Mouse (Mus musculus) retina, postnatal 7 days (tissue): ENCODE data around the gene Kat6b.

Source experiments
- DNase-seq: peaks from one replicate; pipeline ENCODE4 v3.0.0-alpha.2; 2012; ENCODE audit warnings: low read depth, low spot score

The Kat6b gene

DNA sequence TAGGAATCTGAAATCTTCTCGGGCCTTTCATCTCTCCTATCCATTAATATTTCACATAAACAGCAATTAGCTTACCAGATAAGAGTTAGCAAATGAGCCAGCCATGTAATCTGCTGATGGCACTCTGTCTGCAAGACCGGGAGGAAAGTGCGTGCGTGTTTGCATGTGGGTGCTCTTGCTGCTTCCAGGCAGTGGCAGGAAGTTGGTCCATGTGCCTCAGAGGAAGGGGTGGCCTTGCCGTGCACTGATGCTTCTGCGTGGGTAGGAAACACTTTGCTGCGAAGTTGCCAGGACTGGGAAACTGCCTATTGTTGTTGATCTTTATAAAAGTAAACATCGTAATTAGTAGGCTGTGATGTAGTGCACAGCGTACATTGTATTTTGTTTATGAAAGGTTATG is 42.0 kb downstream of the Kat6b start:
- DNase-seq, result no peak

GRCm38 (mm10) chr14:21523851-21524441 is 42.7 kb downstream of the Kat6b start:
- DNase-seq, result no peak

DNA sequence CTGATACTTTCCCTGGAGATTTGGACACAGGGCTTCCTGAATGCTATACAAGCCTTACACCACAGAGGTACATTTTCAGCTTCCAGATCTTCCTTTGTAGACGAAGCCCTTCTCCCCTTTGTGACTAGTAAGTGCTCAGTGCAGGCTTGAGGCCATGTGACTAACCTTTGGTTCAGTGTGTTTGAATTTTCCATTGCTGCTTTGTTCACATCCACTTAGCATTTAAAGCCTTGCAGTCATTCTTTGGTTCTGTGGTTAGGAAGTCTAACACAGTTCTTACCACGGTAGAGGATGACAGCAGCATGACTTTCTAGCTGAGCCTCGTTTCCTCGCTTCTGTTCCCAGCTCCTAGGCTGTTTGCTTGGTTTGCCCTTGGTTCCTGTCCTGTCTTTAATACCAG is 44.4 kb downstream of the Kat6b start:
- no peak for DNase-seq

- no peak for DNase-seq
Observed at GRCm38 (mm10) chr14:21533566-21533965, 52.3 kb downstream of the Kat6b start.

GRCm38 (mm10) chr14:21534066-21534465 is 52.8 kb downstream of the Kat6b start:
- DNase-seq, result no peak

DNA sequence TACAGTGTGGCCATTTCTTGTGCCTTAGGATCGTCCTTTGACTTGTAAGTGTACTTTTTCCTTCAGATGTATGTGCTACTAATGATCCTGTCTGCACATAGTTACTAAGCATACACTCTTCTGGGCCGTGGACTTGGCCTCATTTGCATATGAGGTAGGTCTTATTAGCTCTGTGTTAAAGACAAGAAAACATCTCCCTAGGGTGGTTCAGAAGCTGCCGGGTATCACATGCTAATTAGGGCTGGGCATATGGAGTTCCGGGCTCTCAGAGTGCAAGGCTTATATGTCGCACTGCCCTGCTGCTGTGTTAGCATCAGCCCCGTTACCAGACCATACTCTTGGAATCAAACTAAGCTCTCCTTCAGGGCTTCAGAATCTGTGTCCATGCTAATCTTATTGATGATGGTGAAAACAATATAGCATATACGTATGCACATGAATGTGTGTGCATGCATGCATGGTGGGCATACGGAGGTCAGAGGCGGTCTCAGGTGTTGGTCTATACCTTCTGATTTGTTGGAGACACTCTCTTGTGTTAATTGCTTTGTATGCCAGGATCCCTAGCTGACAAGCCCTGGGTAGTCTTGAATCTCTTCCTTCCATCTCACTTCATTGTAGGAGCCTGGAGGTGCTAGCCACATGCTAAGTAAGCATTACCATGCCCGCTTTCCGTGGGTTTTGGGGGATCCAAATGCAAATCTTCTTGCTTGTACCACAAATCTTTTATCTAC is 53.5 kb downstream of the Kat6b start:
- DNase-seq, result no peak

DNA sequence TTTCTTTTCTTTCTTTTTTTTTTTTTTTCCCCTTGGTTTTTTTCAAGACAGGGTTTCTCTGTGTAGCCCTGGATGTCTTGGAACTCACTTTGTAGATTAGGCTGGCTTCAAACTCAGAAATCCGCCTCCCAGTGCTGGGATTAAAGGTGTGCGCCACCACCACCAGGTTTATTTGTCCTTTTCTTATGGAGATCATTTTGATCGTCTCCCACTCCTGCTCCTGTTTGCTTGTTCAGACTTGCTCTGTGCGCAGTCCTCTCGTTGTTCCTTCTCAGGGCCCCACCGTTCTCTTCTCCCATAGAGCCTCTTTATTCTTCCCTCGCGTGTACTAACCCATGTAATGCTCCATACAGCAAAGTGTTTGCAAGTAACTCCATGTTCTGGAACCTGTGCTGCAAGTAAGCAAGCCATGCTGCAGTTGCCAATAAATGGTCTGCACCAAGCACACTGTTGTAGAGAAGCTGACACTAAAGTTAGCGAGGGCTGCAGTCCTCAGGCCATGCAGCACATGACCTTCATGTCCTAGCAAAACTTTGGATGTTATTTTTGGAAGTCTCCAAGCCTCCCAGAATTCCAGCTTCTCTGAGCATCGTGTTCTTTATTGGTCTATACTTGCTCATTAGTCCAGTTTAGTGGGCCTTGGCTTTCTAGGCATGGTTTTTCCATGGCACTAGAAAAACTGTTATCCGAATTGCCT is 55.4 kb downstream of the Kat6b start:
- no peak for DNase-seq

- no peak for DNase-seq
Observed at GRCm38 (mm10) chr14:21537838-21538237, 56.6 kb downstream of the Kat6b start.

GRCm38 (mm10) chr14:21539731-21540130 is 58.5 kb downstream of the Kat6b start:
- DNase-seq, result no peak

DNA sequence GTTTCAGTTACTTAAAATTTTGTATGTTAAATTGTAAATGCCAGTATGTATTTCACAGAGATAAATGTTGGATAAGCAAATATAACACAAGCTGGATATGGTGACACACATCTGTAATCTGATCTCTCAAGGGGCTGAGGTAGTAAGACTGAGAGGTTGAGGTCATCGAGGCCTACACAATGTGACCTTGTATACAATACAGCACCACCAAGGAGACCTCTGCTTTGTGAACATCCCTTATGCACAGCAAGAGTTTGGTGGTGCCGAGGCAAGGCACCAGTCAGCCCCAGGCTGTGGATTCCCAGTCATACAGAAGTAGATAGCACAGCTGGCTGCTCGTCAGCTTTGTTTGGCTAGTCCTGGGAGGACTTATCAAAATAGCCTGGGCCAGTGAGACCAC is 59.1 kb downstream of the Kat6b start:
- DNase-seq, result no peak

GRCm38 (mm10) chr14:21545529-21545928 is 64.3 kb downstream of the Kat6b start:
- DNase-seq, result no peak

- no peak for DNase-seq
Observed at GRCm38 (mm10) chr14:21546351-21546750, 65.1 kb downstream of the Kat6b start.

DNA sequence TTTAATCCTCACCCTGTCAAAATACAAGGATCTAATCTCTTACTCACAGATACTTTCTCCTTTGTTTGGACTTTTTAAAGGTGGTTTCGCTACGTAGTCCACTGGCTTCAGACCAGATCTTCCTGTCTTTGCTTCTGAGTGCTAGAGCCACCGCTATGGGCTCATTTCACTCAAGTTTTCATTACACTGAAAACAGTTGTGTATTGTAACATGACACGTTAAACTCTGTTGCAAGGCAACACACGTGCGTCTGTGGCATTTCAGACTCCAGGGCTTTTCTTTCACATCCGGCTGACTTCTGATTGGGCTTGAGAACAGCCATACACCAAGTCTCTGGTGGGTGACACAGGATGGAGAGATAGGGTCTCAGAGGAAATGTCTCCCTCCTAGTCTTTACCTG is 66.1 kb downstream of the Kat6b start:
- no peak for DNase-seq

GRCm38 (mm10) chr14:21547965-21548364 is 66.7 kb downstream of the Kat6b start:
- DNase-seq, result no peak

DNA sequence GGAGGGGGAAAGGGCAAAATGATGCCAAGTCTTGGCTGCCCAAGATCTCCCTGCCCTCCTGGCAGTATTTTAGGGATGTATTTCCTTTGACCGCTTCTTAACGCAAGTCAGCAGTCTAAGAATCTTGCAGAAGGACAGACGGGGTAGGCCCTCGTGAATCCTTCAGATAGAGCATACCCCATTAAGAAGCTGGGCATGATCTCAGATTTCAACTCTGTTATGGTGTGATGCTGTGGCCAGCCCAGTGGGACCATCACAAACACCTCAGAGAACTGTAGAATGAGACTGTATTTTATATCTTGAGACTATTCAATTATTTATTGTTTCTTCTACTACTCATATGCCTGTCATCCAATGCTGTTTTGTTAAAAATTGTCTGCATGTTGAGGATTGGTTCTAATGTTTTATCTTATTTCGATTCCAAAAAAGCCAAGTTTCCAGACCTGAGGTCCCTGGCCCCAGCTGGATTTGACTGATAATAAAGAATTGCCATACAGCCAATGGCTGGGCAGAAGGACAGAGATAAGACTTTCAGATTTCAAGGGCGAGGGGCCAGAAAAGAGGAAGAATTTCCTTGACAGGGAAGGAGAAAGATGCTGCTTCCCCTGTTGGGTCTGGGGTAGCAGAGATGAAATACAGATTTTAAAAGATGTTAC is 67.8 kb downstream of the Kat6b start:
- DNase-seq, result no peak

DNA sequence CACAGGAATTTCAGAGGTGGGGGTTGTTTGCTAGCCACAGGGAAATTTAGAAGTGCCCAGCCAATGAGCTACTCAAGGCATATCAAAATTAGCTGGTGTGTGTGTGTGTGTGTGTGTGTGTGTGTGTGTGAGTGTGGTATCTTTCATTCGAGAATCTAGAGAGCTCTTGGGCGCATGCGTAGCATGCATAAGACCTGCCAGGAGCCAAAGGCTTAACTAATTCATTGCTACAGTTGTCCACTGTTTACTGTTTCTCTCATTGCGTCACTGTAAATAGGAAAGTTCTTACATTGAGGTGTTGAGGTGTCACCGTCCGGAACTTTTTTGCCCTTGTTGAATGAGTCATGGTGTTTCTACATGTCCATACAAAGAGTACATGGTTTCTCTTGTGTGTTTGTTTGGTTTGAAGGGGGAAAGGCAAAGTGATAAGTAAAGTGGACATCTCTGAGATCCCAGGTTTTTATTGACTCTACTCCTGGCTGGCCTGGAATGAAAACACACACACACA is 68.4 kb downstream of the Kat6b start:
- no peak for DNase-seq

DNA sequence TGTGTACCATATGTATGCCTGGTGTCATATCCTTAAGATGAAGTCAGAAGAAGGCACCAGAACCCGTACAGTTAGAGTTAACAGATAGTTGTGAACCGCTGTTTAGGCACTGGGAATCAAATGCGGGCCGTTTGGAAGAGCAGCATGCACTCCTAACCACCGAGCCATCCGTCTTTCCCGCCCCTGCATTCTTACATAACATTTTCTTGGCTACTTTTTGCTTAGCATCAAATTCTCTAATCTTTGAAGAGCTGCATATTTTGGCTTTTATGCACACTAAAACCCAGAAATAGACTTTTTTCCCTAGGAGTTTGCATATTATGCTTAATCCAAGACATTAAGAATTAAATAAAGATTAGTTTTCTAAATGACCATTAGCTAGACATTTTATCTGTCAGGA is 69.3 kb downstream of the Kat6b start:
- no peak for DNase-seq

DNA sequence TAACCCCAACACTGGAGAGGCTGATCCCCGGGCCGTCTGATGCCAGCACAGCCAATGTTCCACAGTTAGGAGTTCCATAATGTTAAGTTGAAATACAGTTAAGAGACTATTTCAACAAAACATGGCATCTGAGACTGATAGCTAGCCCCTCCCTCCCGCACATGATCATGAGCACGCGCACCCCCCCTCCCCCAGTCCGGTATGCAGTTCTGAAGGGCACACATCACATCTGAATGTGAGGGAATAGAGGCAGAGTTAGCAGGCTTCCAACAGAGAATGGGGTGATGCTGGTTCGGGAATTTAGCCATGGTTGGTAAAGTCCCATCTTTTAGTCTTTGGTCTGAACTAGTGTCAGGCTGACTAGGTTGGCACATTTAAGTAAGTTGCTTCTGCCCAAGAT is 70.4 kb downstream of the Kat6b start:
- no peak for DNase-seq

DNA sequence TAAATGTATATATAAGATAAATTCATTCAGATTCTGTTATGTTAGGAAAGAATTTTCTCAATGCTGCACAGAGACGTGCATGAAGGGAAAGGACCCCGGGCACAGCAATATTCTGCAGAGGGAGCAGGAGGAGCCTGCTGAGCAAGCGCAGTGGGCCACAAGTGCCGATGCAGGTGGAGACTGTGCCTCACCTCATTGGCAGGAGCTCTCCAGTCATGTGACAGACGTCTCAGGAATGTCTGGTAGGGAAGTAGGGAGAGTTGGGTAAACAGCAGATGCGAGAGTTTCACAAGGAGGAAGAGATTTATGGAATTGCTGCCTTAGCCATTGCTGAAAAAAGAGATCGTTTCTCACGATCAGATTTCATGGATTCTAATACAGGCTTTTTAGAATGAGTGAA is 71.7 kb downstream of the Kat6b start:
- DNase-seq, result no peak

DNA sequence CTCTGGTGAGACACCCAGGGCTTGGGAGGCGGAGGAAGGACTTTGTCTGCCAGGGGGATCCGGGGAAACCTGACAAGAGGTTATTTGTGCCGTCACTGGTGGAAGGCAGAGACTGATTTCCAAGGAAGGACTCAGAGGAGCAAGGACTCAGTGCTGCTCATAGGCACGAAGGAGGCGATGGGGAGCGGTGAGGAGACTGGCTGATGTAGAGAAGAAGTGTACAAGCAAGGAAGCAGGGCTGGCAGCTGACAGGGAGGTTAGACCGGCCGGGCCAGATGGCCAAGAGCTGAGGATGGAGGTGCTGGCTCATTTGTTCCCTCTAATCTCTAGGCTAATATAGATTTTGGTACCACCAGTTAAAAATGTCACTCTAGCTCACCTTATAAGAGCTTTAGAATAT is 72.8 kb downstream of the Kat6b start:
- DNase-seq, result no peak

DNA sequence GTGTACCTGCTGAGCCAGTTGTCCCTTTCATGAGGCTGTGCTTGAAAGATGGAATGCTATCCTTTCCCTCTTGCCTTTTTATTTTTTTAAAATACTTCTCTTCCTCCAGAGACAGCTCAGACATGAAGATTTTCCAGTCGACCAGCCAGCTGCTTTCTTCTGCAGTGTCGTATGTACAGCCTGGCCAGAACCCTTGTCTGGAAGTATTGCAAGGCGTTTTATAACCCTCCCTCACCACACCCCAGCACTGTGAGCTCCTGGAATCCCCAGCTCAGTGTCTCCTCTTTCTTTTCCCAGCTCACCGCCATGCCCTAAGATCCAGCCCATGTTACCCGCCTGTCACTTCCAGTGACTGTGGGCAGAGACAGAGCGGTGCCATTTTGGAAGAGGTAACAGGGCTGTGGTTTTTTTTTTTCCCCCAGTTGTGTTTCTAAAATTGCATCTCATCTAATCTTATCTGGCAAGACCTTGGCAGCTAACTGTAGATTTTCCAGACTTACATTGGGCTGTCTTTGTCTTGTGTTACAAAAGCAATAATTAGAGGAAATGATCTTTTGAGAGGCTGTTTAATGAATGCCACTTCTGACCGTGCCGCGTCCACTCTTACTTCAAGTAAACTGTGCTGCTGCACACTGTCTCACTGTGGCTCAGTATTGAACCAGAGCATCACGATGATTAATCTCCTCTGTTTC is 77.4 kb downstream of the Kat6b start:
- DNase-seq, result no peak

- DNase-seq, result no peak
Observed at GRCm38 (mm10) chr14:21559447-21559846, 78.2 kb downstream of the Kat6b start.
